Mouse (Mus musculus) ovary, postnatal 14 days (tissue): ENCODE measurements around the gene Nid1.
"Not testable (repeated sequence)": the region's sequence is repeated elsewhere in the genome, so short reads cannot be mapped to it uniquely, and the experiment has no call there.

ENCODE experiments used
- DNase-seq: peaks from one replicate; pipeline ENCODE4 v3.0.0; 2022; ENCODE audit warnings: low spot score

Nid1 gene

GRCm38 (mm10) chr13:13437460-13438015 is at the start of gene Nid1:
Gene Nid1 (plus strand): TSS chr13:13437551.
- DNase-seq: not testable (repeated sequence)

DNA sequence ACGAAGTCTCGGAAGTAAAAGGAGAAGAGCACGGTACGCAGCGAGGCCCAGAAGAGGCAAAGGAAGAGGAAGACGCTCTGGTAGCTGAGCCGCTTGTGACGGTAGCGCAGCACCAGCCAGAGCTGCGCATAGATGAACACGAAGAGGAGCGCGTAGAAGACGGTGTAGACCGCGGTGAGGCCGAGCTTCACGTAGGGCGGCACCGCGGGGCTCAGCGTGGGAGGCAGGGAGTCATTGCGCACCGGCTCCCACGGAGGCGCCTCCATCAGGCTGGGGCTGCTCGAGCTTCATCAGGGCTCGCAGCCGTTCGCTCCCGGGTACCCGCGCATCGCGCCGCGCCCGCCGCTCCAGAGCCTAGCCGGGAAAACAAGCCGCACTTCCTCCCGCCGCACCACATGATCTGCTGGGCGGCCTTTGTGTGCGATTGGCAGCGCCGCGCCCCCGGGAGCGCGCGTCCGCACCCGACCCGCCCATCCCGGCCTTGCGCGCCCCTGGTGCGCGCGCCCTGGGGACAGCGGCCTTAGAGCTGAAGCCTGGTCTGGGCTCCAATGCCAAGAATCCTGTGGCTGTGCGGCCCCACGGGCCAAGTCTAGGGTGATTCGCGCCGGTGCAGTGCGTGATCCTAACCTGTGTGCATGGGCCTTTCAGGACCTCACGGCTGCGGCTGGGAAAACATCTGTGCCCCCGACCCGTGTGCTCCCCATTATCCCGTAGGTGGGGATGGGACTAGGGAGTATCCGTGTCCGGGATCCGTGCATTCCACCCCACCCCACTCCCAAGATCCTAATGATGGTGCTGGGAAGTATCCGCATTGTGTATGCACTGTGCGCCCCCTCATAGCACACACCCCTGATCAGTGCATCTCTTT is 43.9 kb upstream of the Nid1 start, which contains the start of gene Gpr137b:
Gpr137b (minus strand) TSS at position 787 of the 868 bp plus-strand sequence.
- DNase-seq: peak; percentile 13

- DNase-seq: not testable (repeated sequence)
These were observed 43.3 kb upstream of the Nid1 start for GRCm38 (mm10) chr13:13394096-13394395.

GRCm38 (mm10) chr13:13400851-13401250 is 36.5 kb upstream of the Nid1 start:
- DNase-seq: not testable (repeated sequence)

GRCm38 (mm10) chr13:13402818-13403217 is 34.5 kb upstream of the Nid1 start:
- not testable (repeated sequence) for DNase-seq

- not testable (repeated sequence) for DNase-seq
These were observed 34.0 kb upstream of the Nid1 start for GRCm38 (mm10) chr13:13403366-13403765.

GRCm38 (mm10) chr13:13403839-13404238 is 33.5 kb upstream of the Nid1 start:
- DNase-seq: not testable (repeated sequence)

GRCm38 (mm10) chr13:13404517-13405155 is 32.7 kb upstream of the Nid1 start:
- not testable (repeated sequence) for DNase-seq

GRCm38 (mm10) chr13:13405511-13405910 is 31.8 kb upstream of the Nid1 start:
- DNase-seq: not testable (repeated sequence)

- DNase-seq: no peak
These were observed 23.1 kb upstream of the Nid1 start for GRCm38 (mm10) chr13:13414206-13414605.

DNA sequence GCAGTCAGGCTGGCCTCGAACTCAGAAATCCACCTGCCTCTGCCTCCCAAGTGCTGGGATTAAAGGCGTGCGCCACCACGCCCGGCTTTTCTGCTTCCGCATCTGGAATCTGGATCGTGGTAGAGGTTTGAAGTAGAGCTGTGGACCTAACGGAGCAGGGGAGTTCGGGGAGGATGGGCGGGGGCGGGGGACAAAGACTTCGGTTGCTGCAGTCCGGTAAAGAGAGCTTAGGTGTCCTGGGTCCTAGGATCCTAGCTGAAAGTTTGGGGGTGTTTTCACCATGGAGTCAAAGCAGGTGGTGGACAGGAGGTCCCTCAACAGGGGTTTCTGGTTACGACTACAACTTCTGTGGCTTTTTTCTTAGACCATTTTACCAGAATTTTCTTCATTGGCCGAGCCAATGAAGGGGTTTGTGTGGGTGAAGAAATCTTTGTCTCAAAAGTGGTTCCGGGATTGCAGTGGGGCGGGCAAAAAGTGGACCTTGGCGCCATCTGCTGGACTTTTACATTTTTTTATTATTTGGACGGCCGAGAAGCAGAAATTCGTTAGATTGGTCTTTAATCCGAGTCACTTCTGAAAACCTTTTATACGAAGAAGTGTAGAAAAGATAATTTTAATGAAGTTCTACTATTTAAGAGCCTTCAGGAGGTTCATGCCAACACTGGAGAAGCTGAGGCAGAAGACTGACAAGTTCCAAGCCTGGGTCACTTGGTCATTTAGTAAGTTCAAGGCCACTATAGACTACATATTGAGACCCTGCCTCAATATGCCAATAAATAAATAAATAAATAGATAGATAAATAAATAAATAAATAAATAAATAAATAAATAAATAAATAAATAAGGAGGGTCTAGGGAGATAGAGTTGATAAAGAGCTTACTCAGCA is 22.0 kb upstream of the Nid1 start:
- DNase-seq: peak; percentile 49

DNA sequence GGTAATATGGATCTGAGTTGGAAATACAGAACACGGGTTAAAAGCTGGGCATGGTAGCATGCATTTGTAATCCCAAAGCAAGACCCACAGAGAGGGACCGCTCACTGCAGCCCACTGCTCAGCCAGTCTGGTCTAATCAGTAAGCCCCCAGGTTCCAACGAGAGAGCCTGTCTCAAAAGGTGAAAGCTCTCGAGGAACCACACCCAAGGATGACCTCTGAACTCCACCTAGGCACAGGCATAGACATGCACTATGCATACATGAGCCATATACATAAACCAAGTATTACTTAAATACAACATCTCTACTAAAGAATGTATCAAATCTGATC is 21.4 kb upstream of the Nid1 start:
- not testable (repeated sequence) for DNase-seq

DNA sequence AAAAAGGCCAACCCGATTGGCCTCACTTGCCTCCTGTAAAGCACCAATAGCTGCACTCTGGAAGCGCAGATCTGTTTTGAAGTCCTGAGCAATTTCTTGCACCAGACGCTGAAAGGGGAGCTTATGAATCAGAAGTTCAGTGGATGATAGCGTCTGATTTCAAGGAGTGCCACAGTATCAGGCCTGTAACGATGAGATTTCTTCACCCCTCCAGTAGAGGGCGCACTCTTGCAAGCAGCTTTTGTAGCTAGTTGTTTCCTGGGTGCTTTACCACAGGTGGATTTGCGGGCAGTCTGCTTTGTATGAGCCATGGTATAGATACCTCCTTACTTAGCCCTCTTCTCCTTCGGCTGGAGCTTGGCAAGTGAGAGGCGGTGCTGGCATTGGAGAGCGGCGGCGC is 18.5 kb upstream of the Nid1 start:
- not testable (repeated sequence) for DNase-seq

DNA sequence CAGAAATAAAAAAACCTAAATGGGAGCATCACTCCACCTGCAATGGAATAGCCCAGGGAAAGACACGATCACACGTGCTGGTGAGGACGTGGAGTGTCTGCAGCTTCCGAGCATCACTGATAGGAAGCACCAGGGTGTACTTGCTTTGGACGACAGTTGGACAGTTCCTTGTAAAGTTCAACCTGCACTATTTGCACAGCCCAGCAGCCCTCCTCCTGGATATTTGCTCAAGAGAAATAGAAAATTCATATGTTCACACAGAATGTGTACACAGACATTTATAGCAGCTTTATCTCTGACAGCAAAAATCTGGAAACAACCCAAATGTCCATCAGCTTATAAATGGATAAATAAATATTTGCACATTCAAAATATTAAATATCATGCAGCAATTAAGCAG is 14.1 kb upstream of the Nid1 start:
- DNase-seq: not testable (repeated sequence)

- not testable (repeated sequence) for DNase-seq
These were observed 1.2 kb upstream of the Nid1 start for GRCm38 (mm10) chr13:13436161-13436560.

DNA sequence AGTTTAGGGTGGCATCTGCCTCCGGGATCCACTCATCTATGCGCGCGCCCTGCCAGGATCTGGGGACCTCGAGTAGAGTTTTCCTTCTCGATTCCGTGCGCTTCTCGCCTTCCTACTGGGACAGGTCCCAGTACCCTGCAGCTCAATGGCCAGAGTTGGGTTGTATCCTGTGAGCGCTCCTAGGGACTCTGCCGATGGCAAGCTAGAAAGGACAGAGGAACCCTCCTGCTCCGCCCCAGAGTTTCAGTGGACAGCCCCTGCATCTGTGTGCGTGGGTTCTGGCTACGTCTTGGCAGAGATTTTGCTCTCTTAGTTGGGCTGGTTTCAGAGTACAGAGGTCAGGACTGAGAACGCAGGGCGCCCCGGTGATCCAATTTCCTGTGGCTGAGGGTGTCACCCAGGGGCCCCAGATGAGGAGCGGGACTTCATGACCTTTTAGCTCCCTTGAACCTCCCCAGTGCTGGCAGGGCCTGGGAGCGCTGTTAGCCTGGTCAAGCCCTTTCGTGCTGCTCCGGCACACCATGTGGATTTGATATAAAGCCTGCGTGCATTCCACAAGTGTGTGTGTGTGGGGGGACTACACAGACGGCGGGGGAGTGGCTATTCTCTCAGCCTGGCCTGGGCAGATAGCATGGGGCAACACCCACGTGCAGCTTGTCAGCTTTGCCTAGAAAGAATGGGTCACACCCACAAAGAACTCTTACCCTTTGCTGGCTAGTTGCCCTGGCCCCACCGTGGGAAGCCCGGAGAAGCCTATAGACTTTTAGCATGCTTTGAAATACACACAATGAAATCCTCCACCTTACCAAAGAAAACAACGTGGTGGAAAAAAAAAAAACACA is 982 bp downstream of the Nid1 start:
- not testable (repeated sequence) for DNase-seq

DNA sequence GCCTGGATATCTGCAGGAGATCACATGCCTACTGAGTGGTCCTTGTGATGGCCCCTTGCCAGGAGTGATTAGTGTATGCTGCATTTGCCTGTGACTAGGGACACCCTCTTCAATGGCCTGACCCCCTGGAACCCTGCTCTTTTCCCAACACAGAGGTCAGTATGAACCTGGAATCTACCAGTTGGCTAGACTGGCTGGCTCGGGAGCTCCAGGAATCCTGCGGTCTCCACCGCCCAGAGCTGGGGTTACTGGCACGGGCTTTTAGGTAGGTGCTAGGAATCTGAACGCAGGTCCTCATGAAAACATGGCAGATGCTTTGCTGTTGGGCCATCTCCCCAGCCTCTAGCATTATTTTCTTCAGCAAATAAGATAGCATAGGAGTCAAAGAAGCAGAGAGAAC is 8.2 kb downstream of the Nid1 start:
- DNase-seq: not testable (repeated sequence)

DNA sequence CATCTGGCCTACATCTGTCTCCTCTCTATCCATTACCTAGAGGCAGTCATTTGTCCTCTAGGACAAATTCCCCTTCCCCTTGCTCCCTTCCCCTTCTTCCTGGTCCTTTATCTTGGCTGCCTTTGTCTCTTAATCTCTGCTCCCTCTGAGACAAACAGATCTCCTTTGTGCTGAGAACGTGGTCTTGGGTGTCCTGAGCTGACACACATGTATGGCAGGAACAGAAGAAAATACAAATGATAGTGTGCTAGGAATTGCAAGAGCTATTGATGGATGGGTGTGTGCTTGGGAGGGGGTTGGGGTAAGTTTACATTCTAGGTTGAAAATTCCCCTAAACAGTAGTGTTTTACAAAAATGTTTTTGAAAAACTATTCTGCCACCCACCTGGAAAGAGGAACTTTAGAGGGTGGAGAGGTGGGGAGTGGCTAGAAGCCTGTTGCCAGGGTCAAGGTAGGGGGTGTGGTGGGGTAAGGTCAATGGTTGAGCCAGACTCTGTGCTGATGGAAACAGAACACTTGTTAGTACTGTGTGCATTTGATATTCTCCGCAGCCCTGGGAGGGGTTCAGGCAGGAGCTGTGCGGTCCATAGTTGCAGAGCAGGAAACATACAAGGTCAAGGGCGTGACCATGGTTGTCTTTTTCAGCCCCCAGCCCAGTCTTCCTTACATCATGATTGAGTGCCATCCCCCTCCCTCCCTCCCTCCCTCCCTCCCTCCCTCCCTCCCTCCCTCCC is 9.5 kb downstream of the Nid1 start:
- not testable (repeated sequence) for DNase-seq

- DNase-seq: not testable (repeated sequence)
These were observed 12.6 kb downstream of the Nid1 start for GRCm38 (mm10) chr13:13449981-13450380.

- DNase-seq: not testable (repeated sequence)
These were observed 13.6 kb downstream of the Nid1 start for GRCm38 (mm10) chr13:13450931-13451330.
